24 mouse cellular contexts compared by ENCODE assay signal in genomic region chr1:35673524-35673923, GRCm38 (mm10).
DNase-seq lines count a peak whose midpoint lies in the region; ATAC-seq and TF ChIP-seq lines count a peak whose summit lies in the region.
"Had no signal": no experiment of that assay in that cellular context is flagged by ENCODE, and none has a peak within 500 bp of the region (broad histone marks: within the 10 kb centered on the region; RNA-seq: fewer than 3 reads in every experiment).

No protein-coding gene starts in this region.

- H3K9ac ChIP-seq in liver, embryonic 11.5 days (ENCODE audit: low read depth, low read length): no peak overlapping the region
- H3K9ac ChIP-seq: forebrain, embryonic 13.5 days; forebrain, postnatal 0 days; heart, embryonic 15.5 days; hindbrain, embryonic 14.5 days had no signal

- H3K27me3 ChIP-seq in cerebellum, adult 2 months (ENCODE audit: control insufficient read depth, insufficient read depth, low read length): no peaks in the 10 kb centered on the region
- no peaks in the 10 kb centered on the region for H3K27me3 ChIP-seq in liver, embryonic 11.5 days (replicated peaks; ENCODE audit: control insufficient read depth, insufficient read depth, low read length)
- H3K27me3 ChIP-seq in heart, embryonic 10.5 days (ENCODE audit: insufficient read depth, poor library complexity, severe bottlenecking): no peaks in the 10 kb centered on the region
- H3K27me3 ChIP-seq: forebrain, embryonic 13.5 days; heart, embryonic 15.5 days; Patski had no signal

- TF ChIP-seq CTCF in cerebellum, adult 2 months (IDR thresholded peaks at IDR 0.05; ENCODE audit: borderline replicate concordance, insufficient read depth, low read depth, low read length): 0 out of 2 replicates have a peak, but pooled peaks have one; percentile 18

- 0 out of 2 replicates have a peak overlapping the region, but pooled peaks have one; percentile 15 for H3K27ac ChIP-seq in cerebellum, adult 2 months (ENCODE audit: insufficient read depth, low read length)
- H3K27ac ChIP-seq in liver, embryonic 11.5 days (ENCODE audit: low read depth, low read length): no peak overlapping the region
- H3K27ac ChIP-seq in heart, embryonic 10.5 days: no peak overlapping the region
- H3K27ac ChIP-seq: embryonic facial prominence, embryonic 10.5 days; forebrain, embryonic 13.5 days; heart, embryonic 15.5 days; hindbrain, embryonic 14.5 days had no signal

- peaks cover 12% of the 10 kb centered on the region; the same call in 1 of the 2 replicates for H3K4me1 ChIP-seq in cerebellum, adult 2 months (ENCODE audit: control insufficient read depth, insufficient read depth, low read length)
- no peaks in the 10 kb centered on the region for H3K4me1 ChIP-seq in liver, embryonic 11.5 days (replicated peaks; ENCODE audit: control insufficient read depth, insufficient read depth, low read length)
- H3K4me1 ChIP-seq in heart, embryonic 10.5 days: no peaks in the 10 kb centered on the region
- H3K4me1 ChIP-seq: embryonic facial prominence, embryonic 10.5 days; forebrain, embryonic 13.5 days; heart, embryonic 15.5 days had no signal

- no peak overlapping the region for H3K4me3 ChIP-seq in cerebellum, adult 2 months (replicated peaks; ENCODE audit: insufficient read depth, low read depth, low read length)
- no peak overlapping the region for H3K4me3 ChIP-seq in liver, embryonic 11.5 days (ENCODE audit: low read depth, low read length)
- no peak overlapping the region for H3K4me3 ChIP-seq in heart, embryonic 10.5 days
- H3K4me3 ChIP-seq: embryonic facial prominence, embryonic 10.5 days; forebrain, embryonic 13.5 days; heart, embryonic 15.5 days had no signal

- WGBS in cerebellum, adult 2 months: 27% methylated on average over 4 of the region's 4 CpGs
- 81% methylated on average over 4 of the region's 4 CpGs for WGBS in liver, embryonic 11.5 days
- WGBS in heart, embryonic 10.5 days: 84% methylated on average over 4 of the region's 4 CpGs

- DNase-seq in cerebellum, postnatal 4 days (ENCODE audit: low spot score in 2 of 2): no peak
- DNase-seq in brain, adult 2 months (ENCODE audit: low read depth, low spot score): peak; percentile 92
- DNase-seq in cerebellum, adult 2 months: peak; percentile 69 to 85
- peak; percentile 26 to 49 for DNase-seq in cerebellum, postnatal 10 days
- no peak for DNase-seq in liver, embryonic 11.5 days (ENCODE audit: low spot score)
- DNase-seq in heart, embryonic 10.5 days (ENCODE audit: low spot score): no peak
- no peak for DNase-seq in gastrocnemius, adult 18-20 months (ENCODE audit: low spot score)
- DNase-seq: adrenal gland, postnatal 14 days; forebrain, postnatal 0 days; gastrocnemius, postnatal 10 days; heart, adult 18-20 months; heart, postnatal 14 days; kidney, adult 8-10 months had no signal

- H3K36me3 ChIP-seq in liver, embryonic 11.5 days (ENCODE audit: control insufficient read depth, insufficient read depth, low read length): no peaks in the 10 kb centered on the region
- no peaks in the 10 kb centered on the region for H3K36me3 ChIP-seq in heart, embryonic 10.5 days
- H3K36me3 ChIP-seq: embryonic facial prominence, embryonic 10.5 days; G1E; heart, embryonic 15.5 days had no signal

- no peak overlapping the region for H3K4me2 ChIP-seq in liver, embryonic 11.5 days
- H3K4me2 ChIP-seq: forebrain, embryonic 13.5 days; heart, embryonic 11.5 days; heart, embryonic 15.5 days; hindbrain, embryonic 14.5 days had no signal

- H3K9me3 ChIP-seq in liver, embryonic 11.5 days (ENCODE audit: control insufficient read depth, low read length): no peaks in the 10 kb centered on the region
- H3K9me3 ChIP-seq in heart, embryonic 10.5 days: no peaks in the 10 kb centered on the region
- H3K9me3 ChIP-seq: embryonic facial prominence, embryonic 10.5 days; forebrain, embryonic 13.5 days; G1E; heart, embryonic 15.5 days had no signal

- ATAC-seq in cerebellum, adult (ENCODE audit: insufficient number of reproducible peaks, low FRiP score, low TSS enrichment): peak; percentile 91
- ATAC-seq in liver, embryonic 11.5 days (replicated peaks; ENCODE audit: low FRiP score): no peak
- ATAC-seq: activated CD4-positive, CD25-positive, alpha-beta regulatory T cell, adult 4 months; CD4-positive, CD25-positive, alpha-beta regulatory T cell, adult 4 months; forebrain, embryonic 13.5 days; forebrain, postnatal 0 days; intestine, postnatal 0 days; Patski had no signal

- no peak for TF ChIP-seq POLR2A in cerebellum, adult 2 months (IDR thresholded peaks at IDR 0.05; ENCODE audit: borderline replicate concordance, insufficient read depth, low read length)

Comparison
In these comparisons a context has a peak if more than half of its experiments do, and no peak if none do; other contexts are left out.
1. DNase-seq: peak in brain, adult 2 months (single experiment), cerebellum, adult 2 months (2 of 2) and cerebellum, postnatal 10 days (2 of 2); none in cerebellum, postnatal 4 days (0 of 2), liver, embryonic 11.5 days (single experiment), heart, embryonic 10.5 days (single experiment) and gastrocnemius, adult 18-20 months (single experiment).